Mouse (Mus musculus): ENCODE measurements around the gene Zmynd10.

Gene Zmynd10

GRCm38 (mm10) chr9:107580501-107581317 is 33.6 kb downstream of the Zmynd10 start, which contains the start of gene Hyal3:
TSS of gene Hyal3 (plus strand) at chr9:107580818.
- DNase-seq (ENCODE audit: low spot score), result peak; percentile 87

GRCm38 (mm10) chr9:107581584-107581983 is 34.5 kb downstream of the Zmynd10 start:
- no peak for DNase-seq (ENCODE audit: low spot score)

GRCm38 (mm10) chr9:107582509-107583062 is 35.5 kb downstream of the Zmynd10 start:
- no peak for DNase-seq (ENCODE audit: low spot score)

GRCm38 (mm10) chr9:107583174-107583573 is 36.1 kb downstream of the Zmynd10 start:
- no peak for DNase-seq (ENCODE audit: low spot score)

GRCm38 (mm10) chr9:107586504-107586903 is 39.4 kb downstream of the Zmynd10 start:
- no peak for DNase-seq (ENCODE audit: low spot score)

- DNase-seq (ENCODE audit: low spot score), result peak; percentile 97
These were observed 40.1 kb downstream of the Zmynd10 start, which contains the start of gene Ifrd2 for GRCm38 (mm10) chr9:107586974-107587832. TSS of gene Ifrd2 (plus strand) at chr9:107587642.

GRCm38 (mm10) chr9:107587833-107588639 is 40.9 kb downstream of the Zmynd10 start:
- no peak for DNase-seq (ENCODE audit: low spot score)

GRCm38 (mm10) chr9:107590058-107590772 is 43.1 kb downstream of the Zmynd10 start:
- DNase-seq (ENCODE audit: low spot score), result no peak

- no peak for DNase-seq (ENCODE audit: low spot score)
These were observed 43.6 kb downstream of the Zmynd10 start for GRCm38 (mm10) chr9:107590773-107591060.

GRCm38 (mm10) chr9:107593101-107593976 is 46.2 kb downstream of the Zmynd10 start:
- DNase-seq (ENCODE audit: low spot score), result no peak

- DNase-seq (ENCODE audit: low spot score), result no peak
These were observed 47.4 kb downstream of the Zmynd10 start for GRCm38 (mm10) chr9:107594281-107595062.

GRCm38 (mm10) chr9:107596619-107597569 is 49.8 kb downstream of the Zmynd10 start:
- DNase-seq (ENCODE audit: low spot score), result no peak

- no peak for DNase-seq (ENCODE audit: low spot score)
These were observed 51.3 kb downstream of the Zmynd10 start for GRCm38 (mm10) chr9:107598385-107598784.

- DNase-seq (ENCODE audit: low spot score), result no peak
These were observed 52.3 kb downstream of the Zmynd10 start for GRCm38 (mm10) chr9:107599433-107599832.

- no peak for DNase-seq (ENCODE audit: low spot score)
These were observed 52.7 kb downstream of the Zmynd10 start for GRCm38 (mm10) chr9:107599842-107600241.

- DNase-seq (ENCODE audit: low spot score), result no peak
These were observed 53.6 kb downstream of the Zmynd10 start for GRCm38 (mm10) chr9:107600745-107601144.
